Mouse (Mus musculus): ENCODE results near the gene Armc12. TPM values are rescaled to one million over a fixed set of nuclear protein-coding genes. Genes with fewer than 3 reads are reported as not detected.

Armc12 gene
- polyA plus RNA-seq, 1 experiment from 2014 or later, result not detected

- Histone ChIP-seq H3K36me3 (ENCODE audit: control insufficient read depth, insufficient read depth, low read length) (no peaks in the 10 kb centered on the region), H3K9ac (ENCODE audit: low read depth, low read length) (peak overlapping the region; percentile 58), H3K27me3 (ENCODE audit: control insufficient read depth, insufficient read depth, low read length) (peaks cover 11% of the 10 kb centered on the region; the same call in 1 of the 2 replicates), H3K4me3 (ENCODE audit: low read depth, low read length) (peak overlapping the region; percentile 24), H3K27ac (ENCODE audit: low read depth, low read length) (peak overlapping the region; percentile 35), H3K4me1 (ENCODE audit: control insufficient read depth, insufficient read depth, low read length) (peaks cover 21% of the 10 kb centered on the region), H3K4me2 (peak overlapping the region; percentile 63), H3K9me3 (replicated peaks; ENCODE audit: control insufficient read depth, low read length) (no peaks in the 10 kb centered on the region)
- ATAC-seq (replicated peaks; ENCODE audit: insufficient number of reproducible peaks, low FRiP score, low TSS enrichment), result no peak
- 4% methylated on average over 28 of the region's 28 CpGs for WGBS (ENCODE audit: insufficient replicate concordance)
Observed at GRCm38 (mm10) chr17:28510445-28511342, 19.9 kb upstream of the Armc12 start.

DNA sequence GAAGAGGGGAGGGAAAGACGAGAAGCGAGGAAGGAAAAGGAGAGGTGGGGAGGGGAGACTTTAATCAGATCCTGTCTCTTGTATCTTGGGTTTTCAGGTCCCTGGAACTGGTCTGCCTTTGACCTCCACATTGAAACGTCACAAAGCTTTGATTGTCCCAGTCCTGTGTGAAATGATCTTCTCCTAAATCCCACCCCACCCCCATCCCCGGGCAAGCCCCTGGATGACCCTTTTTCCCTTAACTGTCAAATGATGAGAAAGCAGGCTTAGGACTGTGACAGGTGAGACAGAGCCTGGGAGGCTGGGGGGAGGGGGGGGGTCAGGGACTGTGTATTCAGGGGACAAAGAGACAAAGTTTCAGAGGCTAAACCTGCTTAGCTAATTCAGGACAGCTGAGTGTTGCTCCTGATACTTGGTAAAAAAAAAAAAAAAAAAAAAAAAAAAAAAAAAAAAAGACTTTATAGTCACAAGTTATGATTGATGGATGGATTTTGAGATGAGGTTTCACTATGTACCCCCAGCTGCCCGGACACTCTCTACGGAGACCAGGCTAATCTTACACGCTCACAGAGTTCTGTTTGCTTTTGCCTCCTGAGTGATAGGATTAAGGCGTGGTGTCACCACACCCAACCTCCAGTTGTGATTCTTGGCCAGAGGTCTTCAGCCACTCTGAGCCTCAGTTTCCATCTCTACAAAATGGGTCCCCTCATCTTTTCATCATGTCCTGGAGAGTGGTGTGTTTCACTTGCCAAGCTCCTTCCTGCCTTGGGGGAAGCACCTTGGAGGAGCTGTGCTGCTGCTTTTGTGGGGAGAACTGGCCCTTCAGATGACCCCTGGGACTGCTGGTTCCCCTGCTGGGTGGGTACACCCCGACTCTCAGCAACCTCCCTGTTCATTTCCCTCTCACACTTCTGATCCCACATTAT is 18.7 kb upstream of the Armc12 start:
- Histone ChIP-seq H3K4me2 (no peak overlapping the region), H3K9me3 (replicated peaks; ENCODE audit: control insufficient read depth, low read length) (no peaks in the 10 kb centered on the region), H3K27ac (ENCODE audit: low read depth, low read length) (no peak overlapping the region), H3K4me3 (ENCODE audit: low read depth, low read length) (no peak overlapping the region), H3K9ac (ENCODE audit: low read depth, low read length) (no peak overlapping the region), H3K27me3 (ENCODE audit: control insufficient read depth, insufficient read depth, low read length) (peaks cover 11% of the 10 kb centered on the region; the same call in 1 of the 2 replicates), H3K4me1 (ENCODE audit: control insufficient read depth, insufficient read depth, low read length) (peaks cover 18% of the 10 kb centered on the region), H3K36me3 (ENCODE audit: control insufficient read depth, insufficient read depth, low read length) (no peaks in the 10 kb centered on the region)
- no peak for ATAC-seq (replicated peaks; ENCODE audit: insufficient number of reproducible peaks, low FRiP score, low TSS enrichment)
- WGBS (ENCODE audit: insufficient replicate concordance), result 25% methylated on average over 9 of the region's 9 CpGs

DNA sequence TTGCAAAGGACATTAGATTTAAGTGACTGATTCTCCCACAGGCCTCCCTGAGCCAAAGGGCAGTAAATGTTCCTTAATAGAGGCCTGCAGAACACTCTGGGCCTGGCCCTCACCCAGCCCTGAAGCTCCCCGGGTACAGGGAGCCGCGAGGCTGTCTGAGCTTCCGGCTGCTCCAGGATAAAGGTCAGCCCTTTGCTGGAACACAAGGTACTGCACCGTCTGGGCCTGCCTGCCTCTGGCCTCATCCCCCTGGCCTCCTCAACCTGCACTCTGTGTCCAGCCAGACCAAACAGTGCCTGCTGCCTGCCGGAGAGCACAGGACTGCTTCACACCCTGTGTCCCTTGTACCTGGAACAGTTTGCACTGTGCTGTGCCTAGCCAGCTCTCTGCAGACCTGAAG is 17.9 kb upstream of the Armc12 start:
- H3K9ac ChIP-seq (ENCODE audit: low read depth, low read length), result no peak overlapping the region
- H3K36me3 ChIP-seq (ENCODE audit: control insufficient read depth, insufficient read depth, low read length), result no peaks in the 10 kb centered on the region
- H3K27me3 ChIP-seq (ENCODE audit: control insufficient read depth, insufficient read depth, low read length), result peaks cover 14% of the 10 kb centered on the region
- H3K27ac ChIP-seq (ENCODE audit: low read depth, low read length), result no peak overlapping the region
- no peak overlapping the region for H3K4me3 ChIP-seq (ENCODE audit: low read depth, low read length)
- no peaks in the 10 kb centered on the region for H3K9me3 ChIP-seq (replicated peaks; ENCODE audit: control insufficient read depth, low read length)
- H3K4me2 ChIP-seq, result no peak overlapping the region
- peaks cover 14% of the 10 kb centered on the region for H3K4me1 ChIP-seq (ENCODE audit: control insufficient read depth, insufficient read depth, low read length)
- ATAC-seq (replicated peaks; ENCODE audit: insufficient number of reproducible peaks, low FRiP score, low TSS enrichment), result no peak
- 51% methylated on average over 6 of the region's 6 CpGs for WGBS (ENCODE audit: insufficient replicate concordance)

- Histone ChIP-seq H3K4me2 (no peak overlapping the region), H3K36me3 (ENCODE audit: control insufficient read depth, insufficient read depth, low read length) (no peaks in the 10 kb centered on the region), H3K27ac (ENCODE audit: low read depth, low read length) (no peak overlapping the region), H3K4me3 (ENCODE audit: low read depth, low read length) (no peak overlapping the region), H3K9me3 (replicated peaks; ENCODE audit: control insufficient read depth, low read length) (no peaks in the 10 kb centered on the region), H3K4me1 (ENCODE audit: control insufficient read depth, insufficient read depth, low read length) (peaks cover 17% of the 10 kb centered on the region), H3K27me3 (ENCODE audit: control insufficient read depth, insufficient read depth, low read length) (peaks cover 16% of the 10 kb centered on the region), H3K9ac (ENCODE audit: low read depth, low read length) (no peak overlapping the region)
- no peak for ATAC-seq (replicated peaks; ENCODE audit: insufficient number of reproducible peaks, low FRiP score, low TSS enrichment)
- 63% methylated on average over 1 of the region's 1 CpGs for WGBS (ENCODE audit: insufficient replicate concordance)
Observed at GRCm38 (mm10) chr17:28513337-28513736, 17.3 kb upstream of the Armc12 start.

GRCm38 (mm10) chr17:28513844-28514243 is 16.8 kb upstream of the Armc12 start:
- Histone ChIP-seq H3K9me3 (replicated peaks; ENCODE audit: control insufficient read depth, low read length) (no peaks in the 10 kb centered on the region), H3K36me3 (ENCODE audit: control insufficient read depth, insufficient read depth, low read length) (no peaks in the 10 kb centered on the region), H3K9ac (ENCODE audit: low read depth, low read length) (no peak overlapping the region), H3K27ac (ENCODE audit: low read depth, low read length) (no peak overlapping the region), H3K4me1 (ENCODE audit: control insufficient read depth, insufficient read depth, low read length) (peaks cover 19% of the 10 kb centered on the region), H3K4me3 (ENCODE audit: low read depth, low read length) (no peak overlapping the region), H3K4me2 (no peak overlapping the region), H3K27me3 (ENCODE audit: control insufficient read depth, insufficient read depth, low read length) (peaks cover 21% of the 10 kb centered on the region)
- no peak for ATAC-seq (replicated peaks; ENCODE audit: insufficient number of reproducible peaks, low FRiP score, low TSS enrichment)
- WGBS (ENCODE audit: insufficient replicate concordance), result 40% methylated on average over 7 of the region's 7 CpGs

DNA sequence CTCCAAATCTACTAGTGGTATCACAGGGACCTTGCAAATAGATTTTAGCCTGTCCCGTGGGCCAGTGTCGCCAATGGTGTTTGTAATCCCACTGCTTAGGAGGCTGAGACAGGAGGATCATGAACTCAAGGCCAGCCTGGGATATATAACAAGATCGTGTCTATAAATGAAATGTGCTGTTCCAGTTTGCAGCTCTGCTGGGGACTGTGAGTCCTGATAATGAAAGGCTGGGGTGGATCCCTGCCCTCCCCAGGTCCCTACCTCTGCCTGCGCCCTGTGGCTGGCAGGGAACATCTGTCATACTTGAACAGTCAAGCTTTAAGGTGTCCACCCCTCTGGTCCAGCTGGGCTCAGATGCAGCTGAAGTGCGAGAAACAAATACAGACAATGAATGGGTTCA is 16.1 kb upstream of the Armc12 start:
- Histone ChIP-seq H3K36me3 (ENCODE audit: control insufficient read depth, insufficient read depth, low read length) (no peaks in the 10 kb centered on the region), H3K4me3 (ENCODE audit: low read depth, low read length) (no peak overlapping the region), H3K27me3 (ENCODE audit: control insufficient read depth, insufficient read depth, low read length) (peaks cover 27% of the 10 kb centered on the region), H3K4me1 (ENCODE audit: control insufficient read depth, insufficient read depth, low read length) (peaks cover 19% of the 10 kb centered on the region), H3K9ac (ENCODE audit: low read depth, low read length) (no peak overlapping the region), H3K4me2 (no peak overlapping the region), H3K27ac (ENCODE audit: low read depth, low read length) (no peak overlapping the region), H3K9me3 (replicated peaks; ENCODE audit: control insufficient read depth, low read length) (no peaks in the 10 kb centered on the region)
- no peak for ATAC-seq (replicated peaks; ENCODE audit: insufficient number of reproducible peaks, low FRiP score, low TSS enrichment)
- WGBS (ENCODE audit: insufficient replicate concordance), result 67% methylated on average over 5 of the region's 5 CpGs

- Histone ChIP-seq H3K27me3 (ENCODE audit: control insufficient read depth, insufficient read depth, low read length) (peaks cover 34% of the 10 kb centered on the region), H3K27ac (ENCODE audit: low read depth, low read length) (no peak overlapping the region), H3K9ac (ENCODE audit: low read depth, low read length) (no peak overlapping the region), H3K9me3 (replicated peaks; ENCODE audit: control insufficient read depth, low read length) (no peaks in the 10 kb centered on the region), H3K4me2 (no peak overlapping the region), H3K4me1 (ENCODE audit: control insufficient read depth, insufficient read depth, low read length) (peaks cover 14% of the 10 kb centered on the region), H3K36me3 (ENCODE audit: control insufficient read depth, insufficient read depth, low read length) (no peaks in the 10 kb centered on the region), H3K4me3 (ENCODE audit: low read depth, low read length) (no peak overlapping the region)
- ATAC-seq (replicated peaks; ENCODE audit: insufficient number of reproducible peaks, low FRiP score, low TSS enrichment), result no peak
- 54% methylated on average over 10 of the region's 10 CpGs for WGBS (ENCODE audit: insufficient replicate concordance)
Observed at GRCm38 (mm10) chr17:28515431-28516341, 14.9 kb upstream of the Armc12 start.

DNA sequence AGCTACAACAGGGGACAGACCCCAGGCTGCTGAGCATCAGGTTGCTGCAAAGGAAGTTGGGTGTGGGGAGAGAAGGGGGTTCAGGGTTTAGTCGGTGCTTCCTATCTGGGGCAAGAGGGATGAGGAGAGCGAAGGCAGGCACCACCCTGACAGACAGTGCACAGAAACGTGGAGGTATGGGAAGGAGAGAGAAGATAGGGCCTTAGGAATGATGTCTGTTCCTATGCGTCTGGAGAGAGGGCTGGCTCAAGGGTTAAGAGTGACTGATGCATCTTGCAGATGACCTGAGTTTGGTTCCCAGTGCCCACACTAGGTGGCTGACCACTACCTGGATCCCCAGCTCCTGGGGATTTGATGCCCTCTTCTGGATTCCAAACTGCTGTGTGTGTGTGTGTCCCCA is 13.7 kb upstream of the Armc12 start:
- no peak overlapping the region for H3K4me3 ChIP-seq (ENCODE audit: low read depth, low read length)
- H3K27ac ChIP-seq (ENCODE audit: low read depth, low read length), result no peak overlapping the region
- peaks cover 39% of the 10 kb centered on the region for H3K27me3 ChIP-seq (ENCODE audit: control insufficient read depth, insufficient read depth, low read length)
- no peak for ATAC-seq (replicated peaks; ENCODE audit: insufficient number of reproducible peaks, low FRiP score, low TSS enrichment)
- H3K9me3 ChIP-seq (replicated peaks; ENCODE audit: control insufficient read depth, low read length), result no peaks in the 10 kb centered on the region
- no peak overlapping the region for H3K9ac ChIP-seq (ENCODE audit: low read depth, low read length)
- H3K4me2 ChIP-seq, result no peak overlapping the region
- peaks cover 10% of the 10 kb centered on the region; the same call in 1 of the 2 replicates for H3K4me1 ChIP-seq (ENCODE audit: control insufficient read depth, insufficient read depth, low read length)
- H3K36me3 ChIP-seq (ENCODE audit: control insufficient read depth, insufficient read depth, low read length), result no peaks in the 10 kb centered on the region
- whole genome bisulfite sequencing (ENCODE audit: insufficient replicate concordance), result 57% methylated on average over 4 of the region's 4 CpGs
